Mouse (Mus musculus) spleen, postnatal 4 days (tissue): ENCODE data around the gene Cygb.
"Not testable (repeated sequence)": the region's sequence is repeated elsewhere in the genome, so short reads cannot be mapped to it uniquely, and the experiment has no call there.

Experiments
- DNase-seq, 2 experiments: peaks; one replicate each; pipeline ENCODE4 v3.0.0; 2022; ENCODE audit warnings: low spot score in 2 of 2

The Cygb gene

GRCm38 (mm10) chr11:116654255-116654821 is at the start of gene Cygb:
Gene Cygb (minus strand): TSS chr11:116654313.
- DNase-seq = no peak

DNA sequence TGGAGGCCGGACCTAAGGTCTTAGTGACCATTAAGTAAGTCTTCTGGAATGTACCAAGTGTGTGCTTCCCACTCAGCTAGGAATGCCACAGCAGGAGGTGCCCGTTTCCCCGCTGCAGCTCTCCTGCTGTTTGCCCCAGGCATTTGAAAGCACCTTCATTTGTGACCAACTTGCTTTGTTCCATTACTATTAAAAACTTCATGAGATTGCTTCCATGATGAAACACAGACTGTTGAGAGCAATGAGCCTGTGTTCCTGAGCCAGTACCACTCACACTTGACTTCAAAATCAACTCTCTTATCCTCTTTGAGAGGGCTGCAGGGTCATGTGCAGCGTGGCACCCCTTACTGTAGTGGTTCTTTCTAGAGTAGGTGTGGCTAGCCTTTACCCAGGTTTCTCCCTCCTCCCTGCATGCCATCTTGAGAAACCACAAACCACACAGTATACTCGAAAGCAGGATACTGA is 47.3 kb upstream of the Cygb start:
- no peak for DNase-seq

- DNase-seq = no peak
Measured at GRCm38 (mm10) chr11:116697521-116697920, 43.4 kb upstream of the Cygb start.

- no peak for DNase-seq
Measured at GRCm38 (mm10) chr11:116696426-116696825, 42.3 kb upstream of the Cygb start.

DNA sequence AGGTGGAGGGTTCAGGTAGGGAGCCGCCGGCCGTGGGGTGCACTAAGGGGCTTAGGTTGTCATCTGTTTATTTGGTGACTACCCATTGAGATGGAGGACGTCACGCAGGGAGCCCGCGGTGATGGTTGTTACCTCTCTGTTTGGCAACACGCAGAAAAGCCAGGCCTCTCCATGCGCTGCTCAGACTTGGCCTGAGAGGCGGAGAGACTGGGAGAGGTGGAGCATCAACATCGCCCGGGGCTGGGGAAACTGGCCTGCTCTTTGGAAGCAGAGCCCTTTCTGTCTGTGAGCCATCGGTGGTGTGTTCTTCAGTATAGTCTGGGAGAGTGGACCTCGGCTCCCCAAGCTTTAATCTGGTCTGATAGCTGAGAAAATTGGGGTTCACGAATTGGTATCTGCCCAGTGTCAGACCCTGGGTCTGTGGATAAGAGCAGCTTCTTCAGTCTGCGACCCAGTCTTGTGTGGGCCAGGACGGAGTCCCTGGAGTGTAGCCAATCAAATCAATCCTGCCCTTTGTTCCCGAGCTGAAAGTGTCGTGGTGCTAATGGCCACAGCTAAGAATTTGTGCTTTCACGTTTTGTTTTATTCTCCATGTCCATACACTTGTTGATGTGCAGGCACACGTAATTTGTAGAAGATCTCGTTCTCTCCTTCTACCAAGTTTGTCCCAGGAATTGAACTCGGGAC is 41.2 kb upstream of the Cygb start:
- no peak for DNase-seq

GRCm38 (mm10) chr11:116694250-116695193 is 40.4 kb upstream of the Cygb start:
- no peak for DNase-seq

DNA sequence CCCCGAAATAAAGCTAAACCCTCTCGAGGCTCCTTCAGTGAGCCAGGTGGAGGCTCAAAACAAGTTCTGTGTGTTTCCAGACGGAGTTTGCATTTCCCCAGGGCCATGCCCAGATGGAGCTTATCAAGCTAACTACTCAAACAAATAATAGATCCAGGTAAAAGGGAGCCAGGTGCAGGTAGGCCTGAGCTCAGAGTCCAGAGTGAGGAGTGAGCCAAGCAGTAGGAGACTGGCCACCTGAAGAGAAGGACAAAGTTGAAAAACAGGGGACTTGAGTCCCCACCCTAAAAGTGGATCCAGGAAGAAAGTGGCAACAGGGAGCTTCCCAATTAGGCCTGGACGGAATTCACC is 39.8 kb upstream of the Cygb start:
- DNase-seq = no peak

- no peak for DNase-seq
Measured at GRCm38 (mm10) chr11:116690701-116691575, 36.8 kb upstream of the Cygb start.

DNA sequence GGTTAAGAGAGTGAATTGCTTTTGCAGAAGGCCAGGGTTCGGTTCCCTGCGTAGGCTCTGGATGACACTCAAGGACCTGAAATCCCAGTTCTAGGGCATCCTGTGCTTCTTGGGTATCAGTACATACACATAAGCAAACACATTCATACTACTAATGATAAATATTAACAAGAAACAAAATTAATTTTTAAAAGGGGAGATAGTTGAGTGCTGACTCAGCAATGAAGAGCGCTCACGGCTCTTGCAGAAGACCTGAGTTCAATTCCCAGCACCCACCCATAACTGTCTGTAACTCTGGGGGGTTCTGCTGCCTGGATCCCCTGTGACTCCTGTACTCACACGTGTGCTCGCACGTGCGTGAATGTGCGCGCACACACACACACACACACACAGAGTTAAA is 35.5 kb upstream of the Cygb start:
- no peak for DNase-seq

GRCm38 (mm10) chr11:116687897-116688296 is 33.8 kb upstream of the Cygb start:
- no peak for DNase-seq

- no peak for DNase-seq
Measured at GRCm38 (mm10) chr11:116685729-116686128, 31.6 kb upstream of the Cygb start.

- DNase-seq = no peak
Measured at GRCm38 (mm10) chr11:116683777-116684176, 29.7 kb upstream of the Cygb start.

DNA sequence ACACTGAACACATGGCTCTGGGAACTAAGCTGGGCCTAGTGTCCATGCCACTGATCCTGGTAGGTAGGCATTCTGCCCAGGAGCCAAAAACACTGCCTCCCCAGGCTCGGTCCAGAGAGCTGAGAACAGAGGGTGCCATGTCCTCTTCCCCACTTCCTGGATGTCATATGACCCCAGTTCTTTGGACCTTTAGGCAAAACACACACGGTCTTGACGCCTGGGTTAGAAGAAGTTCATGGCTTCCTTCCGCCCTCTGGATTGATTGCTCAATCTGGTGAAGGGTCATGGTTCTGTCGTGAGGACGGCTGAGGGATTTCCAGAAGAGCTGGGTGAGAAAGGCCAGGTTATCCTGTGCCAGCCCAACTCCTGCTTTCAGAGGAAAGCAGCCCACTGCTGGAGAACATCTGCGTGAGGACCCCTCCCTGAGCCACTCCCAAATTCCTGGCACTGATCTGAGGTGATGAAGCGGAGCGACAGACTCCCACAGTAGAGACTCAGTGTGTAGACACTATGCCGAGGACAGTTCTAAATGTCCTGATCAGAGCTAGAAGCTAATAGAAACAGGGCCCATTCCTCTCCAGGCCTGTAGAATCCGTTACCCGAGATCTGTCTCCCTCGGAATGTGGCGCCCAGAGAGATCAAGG is 28.5 kb upstream of the Cygb start:
- no peak for DNase-seq

DNA sequence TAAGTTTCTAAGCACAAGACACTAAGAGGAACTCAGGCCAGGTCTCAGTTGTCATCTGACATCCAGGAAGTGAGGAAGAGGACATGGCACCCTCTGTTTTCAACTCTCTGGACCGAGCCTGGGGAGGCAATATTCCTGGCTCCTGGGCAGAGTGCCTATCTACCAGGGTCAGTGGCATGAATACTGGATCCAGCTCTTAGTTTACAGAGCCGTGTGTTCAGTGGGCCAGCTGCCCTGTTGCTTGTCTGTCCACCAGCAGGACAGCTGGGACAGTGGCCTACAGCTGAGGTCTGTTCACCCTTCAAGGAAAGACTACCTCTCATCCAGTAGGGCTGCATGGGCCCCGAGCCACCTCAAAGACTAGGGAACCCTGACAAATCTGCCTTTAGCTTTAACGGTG is 27.0 kb upstream of the Cygb start:
- no peak for DNase-seq

GRCm38 (mm10) chr11:116680321-116681091 is 26.4 kb upstream of the Cygb start:
- DNase-seq = no peak

GRCm38 (mm10) chr11:116679148-116679547 is 25.0 kb upstream of the Cygb start:
- no peak for DNase-seq

GRCm38 (mm10) chr11:116677711-116678441 is 23.8 kb upstream of the Cygb start:
- no peak for DNase-seq

DNA sequence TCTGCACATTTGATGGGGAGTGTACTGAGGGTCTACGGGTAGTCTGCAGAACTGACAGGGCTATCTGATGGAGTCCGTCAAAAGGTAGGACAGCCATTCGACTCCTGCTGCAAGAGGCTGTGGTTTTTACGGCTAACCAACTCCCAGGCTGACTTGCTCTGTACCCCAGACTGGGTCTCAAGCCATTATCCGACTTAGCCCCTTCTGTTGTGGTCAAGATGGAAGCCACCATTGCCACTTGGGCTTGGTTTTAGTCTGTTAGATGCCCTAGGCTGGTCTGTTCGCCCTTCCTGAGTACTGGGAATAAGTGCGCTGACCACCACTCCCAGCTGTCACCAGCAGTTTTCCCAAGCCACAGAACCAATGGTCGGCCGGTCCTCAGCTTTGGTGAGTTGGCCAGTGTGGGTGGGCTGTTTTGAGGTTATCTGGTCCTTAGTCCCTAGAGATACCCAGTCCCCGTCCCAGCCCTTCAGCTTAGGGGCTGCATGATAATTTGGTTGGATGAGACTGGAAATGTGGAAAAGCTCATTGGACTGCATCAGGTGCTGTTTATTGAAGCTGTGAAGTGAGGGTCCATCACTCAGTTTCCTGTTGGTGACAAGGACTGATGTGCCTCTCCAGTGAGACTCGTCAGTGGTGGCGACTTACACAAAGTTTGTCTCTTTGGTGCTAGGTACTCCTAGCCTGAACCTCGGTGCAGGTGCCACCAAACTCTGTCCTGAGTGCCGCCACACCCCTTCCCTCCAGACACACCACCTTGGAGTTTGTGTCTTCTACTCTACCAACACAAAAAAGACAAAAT is 22.3 kb upstream of the Cygb start:
- no peak for DNase-seq

GRCm38 (mm10) chr11:116675429-116675828 is 21.3 kb upstream of the Cygb start:
- DNase-seq = not testable (repeated sequence)
